Mouse (Mus musculus): ENCODE measurements around the gene Olfr106-ps.

- TF ChIP-seq TAL1 (IDR thresholded peaks at IDR 0.05; ENCODE audit: low read length) = no peak
- TF ChIP-seq GATA1 (IDR thresholded peaks at IDR 0.05; ENCODE audit: low read length) = no peak
Measured at GRCm38 (mm10) chr17:37445180-37445579, 55.0 kb downstream of the Olfr106-ps start, which contains the start of gene Olfr108.
